Mouse (Mus musculus) MN1 (cell line): Measurements from ENCODE around the gene Tmem50b.
A peak's percentile ranks its signal among the peaks of the same experiment; 100 is the strongest.

ENCODE experiments used
- DNase-seq: peaks from one replicate; pipeline ENCODE4 v3.0.0-alpha.2; 2016; ENCODE audit warnings: low spot score

Tmem50b gene

DNA sequence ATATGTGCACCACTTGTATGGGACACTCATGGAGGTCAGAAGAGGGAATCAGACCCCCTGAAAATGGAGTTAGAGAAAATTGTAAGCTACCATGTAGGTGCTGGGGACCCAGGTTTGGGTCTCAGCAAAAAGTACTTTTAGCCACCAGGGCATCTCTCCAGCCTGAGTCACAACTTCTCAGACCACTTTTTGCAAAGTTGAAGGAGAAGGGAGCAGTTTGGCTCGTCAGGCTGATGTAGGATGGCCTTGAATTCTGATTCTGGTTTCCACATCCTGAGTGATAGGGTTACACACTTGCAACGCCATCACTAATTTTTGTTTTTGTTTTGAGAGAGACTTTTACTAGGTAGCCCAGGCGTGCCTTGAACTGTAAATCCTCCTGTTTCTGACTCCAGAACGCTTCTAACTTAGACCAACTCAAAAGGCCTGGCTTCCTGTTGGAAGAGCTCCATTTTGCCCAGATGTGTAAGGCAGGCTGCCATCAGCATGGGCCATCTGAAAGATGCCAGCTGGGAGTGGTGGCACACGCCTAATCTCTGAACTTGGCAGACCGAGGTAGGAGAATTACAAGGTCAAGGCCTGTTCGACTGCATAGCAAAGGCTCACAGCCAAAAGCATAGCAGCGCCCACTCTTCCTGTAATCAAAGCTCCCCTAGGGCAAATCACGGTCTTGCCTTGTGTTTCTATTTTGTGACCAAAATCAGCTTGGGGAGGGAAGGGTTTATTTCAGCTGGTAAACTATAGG, 12.1 kb upstream of the Tmem50b start:
- DNase-seq: peak; percentile 32

DNA sequence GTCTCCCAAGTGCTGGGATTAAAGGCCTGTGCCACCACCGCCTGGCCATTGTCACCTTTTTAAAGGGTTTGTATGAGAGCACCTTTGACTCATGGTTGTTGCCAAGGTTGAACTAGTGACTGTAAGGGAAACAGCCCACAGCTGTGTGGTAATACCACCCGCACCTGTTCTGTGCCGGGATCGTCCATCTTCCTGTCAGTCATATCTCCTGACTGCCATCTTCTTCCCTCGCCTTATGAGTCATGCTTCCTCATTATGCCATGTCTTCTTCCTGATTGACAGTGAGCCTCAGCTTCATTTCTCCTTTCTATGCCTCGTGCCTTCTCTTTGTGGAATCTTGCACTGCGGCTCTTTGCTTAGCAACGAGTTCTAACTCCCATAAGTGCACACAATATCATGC, 9.4 kb upstream of the Tmem50b start:
- DNase-seq: no peak

DNA sequence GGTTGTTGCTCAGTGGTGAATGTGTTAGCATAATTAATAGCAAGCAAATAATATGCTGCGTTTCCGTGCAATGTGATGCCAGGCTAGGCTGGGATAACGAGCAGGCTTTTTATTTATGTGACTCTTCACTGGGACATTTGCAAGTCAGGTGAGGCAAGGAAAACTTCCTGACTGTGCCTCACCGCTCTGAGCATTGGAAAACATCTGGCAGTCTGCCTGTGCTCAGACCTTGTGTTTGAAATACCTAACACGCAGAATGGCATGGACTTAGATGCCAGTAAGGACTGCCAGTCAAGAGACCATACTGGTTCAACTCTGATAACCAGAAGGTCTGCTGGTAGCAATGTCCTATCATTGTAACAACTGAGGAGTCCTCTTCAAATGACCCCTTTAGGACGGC, 7.6 kb upstream of the Tmem50b start:
- DNase-seq: no peak

DNA sequence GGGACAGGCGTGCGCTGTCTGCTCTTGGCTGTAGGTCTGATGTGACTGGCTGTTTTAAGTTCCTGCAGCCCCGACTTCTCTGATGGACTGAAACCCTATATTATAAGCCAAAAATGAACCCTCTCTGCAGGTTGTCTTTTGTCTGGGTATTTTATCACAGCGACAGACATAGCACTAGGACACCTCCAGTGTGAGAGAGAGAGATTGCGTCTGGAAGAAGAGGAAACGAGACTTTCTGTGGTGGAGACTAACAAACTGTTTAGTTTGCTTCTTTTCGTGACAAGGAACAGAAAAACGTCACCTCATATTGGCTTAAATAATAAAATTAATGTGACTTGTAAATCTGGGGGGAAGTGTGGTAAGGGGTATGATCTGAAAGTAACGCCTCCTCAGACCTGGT, 4.1 kb upstream of the Tmem50b start:
- no peak for DNase-seq

DNA sequence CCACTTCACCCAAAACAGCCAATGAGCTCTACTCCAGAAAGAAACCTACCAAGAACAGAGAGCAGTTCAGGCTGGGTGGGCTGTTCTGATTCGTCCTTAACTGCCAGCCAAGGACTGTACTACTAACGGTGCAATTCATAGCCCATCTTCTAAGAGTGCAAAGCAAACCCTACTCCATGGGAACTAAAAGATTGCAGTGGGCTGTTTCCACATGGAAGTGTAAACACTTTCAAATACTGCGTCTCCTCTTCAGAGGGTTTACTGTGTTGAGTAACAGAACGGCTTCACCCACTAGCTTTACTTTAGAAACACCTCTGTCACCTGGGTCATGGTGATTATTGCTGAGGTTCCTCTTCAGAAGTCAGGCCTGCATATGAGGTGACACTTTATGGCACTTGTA, 3.5 kb upstream of the Tmem50b start:
- DNase-seq: no peak

DNA sequence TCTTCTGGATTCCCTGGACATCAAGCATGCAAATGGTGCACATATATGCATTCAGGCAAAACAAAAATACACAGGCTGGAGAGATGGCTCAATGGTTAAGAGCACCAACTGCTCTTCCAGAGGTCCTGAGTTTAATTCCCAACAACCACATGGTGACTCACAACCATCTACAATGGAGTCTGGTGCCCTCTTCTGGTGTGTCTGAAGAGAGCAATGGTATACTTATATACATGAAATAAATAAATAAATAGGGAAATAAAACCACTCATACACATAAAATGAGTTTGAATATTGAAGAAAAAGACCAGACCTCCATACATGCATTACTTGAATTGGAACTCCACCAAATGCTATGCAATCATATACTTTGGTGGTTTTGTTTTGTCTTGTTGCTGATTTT, 1.6 kb upstream of the Tmem50b start:
- no peak for DNase-seq

DNA sequence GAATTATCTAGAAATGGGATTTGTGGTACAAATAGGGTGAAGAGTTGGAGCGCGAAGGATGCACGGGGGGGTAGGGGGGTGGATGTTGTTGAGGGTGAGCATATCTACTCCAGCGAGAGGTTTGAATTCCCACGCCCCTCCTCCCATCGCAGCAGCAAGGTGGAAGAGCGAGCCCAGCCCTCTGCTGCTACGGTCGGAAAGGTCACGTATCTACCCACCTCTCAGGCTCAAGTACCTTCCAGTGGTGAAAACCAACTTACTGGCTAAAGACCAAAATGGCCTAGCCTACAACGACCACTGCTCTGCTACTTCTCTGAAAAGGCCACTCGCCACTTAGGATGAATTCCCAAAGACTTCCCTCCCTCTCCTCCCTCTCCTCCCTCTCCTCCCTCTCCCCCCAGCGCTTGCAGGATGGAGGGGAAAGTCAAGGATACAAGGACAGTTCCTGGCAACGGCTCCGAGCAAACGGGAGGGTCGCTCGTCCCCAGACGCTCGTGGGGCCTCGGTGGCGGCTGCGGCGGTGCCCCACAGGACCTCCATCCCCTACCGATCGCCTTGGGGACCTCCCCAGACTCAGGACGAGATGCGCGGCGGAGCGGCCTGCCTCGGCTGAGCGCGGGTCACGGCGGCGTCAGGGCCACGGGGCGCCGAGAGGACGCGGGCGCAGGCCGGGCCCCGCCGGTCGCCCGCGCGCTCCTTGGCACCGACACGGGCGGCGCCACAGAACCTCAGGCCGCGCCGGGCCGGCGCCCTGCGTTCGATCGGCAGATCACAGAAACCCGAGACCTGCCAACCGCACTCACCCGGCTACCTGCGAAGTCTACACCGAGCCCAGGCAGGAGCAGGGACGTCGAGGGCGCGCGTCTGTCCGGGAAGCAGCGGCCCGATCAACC, 575 bp downstream of the Tmem50b start:
- peak; percentile 28 for DNase-seq

DNA sequence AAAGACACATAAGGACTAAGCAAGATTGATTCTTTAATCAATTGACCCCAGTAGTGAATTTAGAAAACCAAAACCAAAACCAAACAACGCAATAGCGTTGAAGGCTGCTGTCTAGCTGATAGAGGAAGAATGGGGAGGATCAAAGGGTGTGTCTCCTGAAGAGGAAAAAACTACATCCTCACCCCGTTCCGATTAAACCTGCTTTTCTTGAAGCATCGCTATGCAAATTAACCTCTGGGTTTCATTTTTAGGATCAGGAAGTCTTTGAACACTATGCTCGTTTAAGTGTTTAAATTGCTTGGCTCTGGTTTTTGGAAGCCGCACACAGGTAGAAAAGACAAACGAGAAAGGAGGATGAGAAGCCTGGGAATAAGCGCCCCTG, 1.2 kb downstream of the Tmem50b start:
- DNase-seq: no peak

DNA sequence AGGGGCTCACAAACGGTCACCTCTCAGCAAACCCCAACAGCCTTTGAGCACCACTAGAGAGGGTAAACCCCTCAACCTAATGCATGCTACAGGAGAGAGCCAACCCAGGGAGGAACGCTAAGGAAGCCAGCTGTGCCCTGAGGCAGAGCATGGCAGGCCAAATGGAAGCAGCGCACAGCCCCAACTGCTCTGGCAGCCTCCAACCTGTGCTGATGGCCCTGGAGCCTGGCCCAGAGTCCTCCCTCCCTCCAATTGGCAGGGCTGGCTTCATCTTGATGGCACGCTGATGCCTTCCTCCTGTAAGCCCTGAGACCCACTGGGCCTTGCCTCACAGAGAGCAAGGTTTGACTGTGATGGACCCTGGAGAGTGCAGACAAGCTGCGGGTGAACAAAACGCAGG, 2.5 kb downstream of the Tmem50b start:
- no peak for DNase-seq

DNA sequence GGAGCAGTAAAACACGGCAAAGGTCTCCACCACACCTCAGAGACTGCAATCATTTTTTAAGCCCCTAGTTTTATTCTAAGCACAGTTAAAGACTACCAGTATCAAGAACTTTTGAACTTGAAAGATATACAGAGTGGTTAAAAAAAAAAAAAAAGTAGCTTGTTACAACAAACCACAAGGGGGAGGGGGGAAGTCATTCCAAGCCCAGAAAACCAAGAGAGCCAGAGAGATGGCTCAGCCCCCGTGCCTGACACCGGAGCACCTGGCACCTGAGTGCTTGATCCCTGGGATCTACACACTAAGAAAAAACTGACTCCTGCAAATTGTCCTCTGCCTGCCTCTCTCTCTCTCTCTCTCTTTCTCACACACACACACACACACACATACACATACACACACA, 4.3 kb downstream of the Tmem50b start:
- DNase-seq: no peak

DNA sequence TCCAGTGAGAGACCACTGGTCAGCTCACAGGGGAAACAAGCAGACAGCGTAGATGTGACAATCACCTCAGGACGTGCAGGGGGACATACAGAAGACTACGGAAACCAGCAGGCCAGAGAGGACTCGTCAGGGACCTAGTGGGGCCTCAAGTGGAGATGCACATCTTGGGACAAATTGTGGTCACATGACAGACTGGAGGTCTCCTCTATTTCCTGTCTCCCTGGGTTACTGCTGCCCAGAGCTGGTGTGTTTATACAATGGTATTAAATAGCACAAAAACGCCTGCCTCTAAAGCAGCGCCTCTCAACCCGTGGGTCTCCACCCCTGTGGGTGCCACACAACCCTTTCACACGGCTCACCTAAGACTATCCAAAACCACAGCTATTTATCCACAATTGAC, 5.4 kb downstream of the Tmem50b start:
- DNase-seq: no peak

DNA sequence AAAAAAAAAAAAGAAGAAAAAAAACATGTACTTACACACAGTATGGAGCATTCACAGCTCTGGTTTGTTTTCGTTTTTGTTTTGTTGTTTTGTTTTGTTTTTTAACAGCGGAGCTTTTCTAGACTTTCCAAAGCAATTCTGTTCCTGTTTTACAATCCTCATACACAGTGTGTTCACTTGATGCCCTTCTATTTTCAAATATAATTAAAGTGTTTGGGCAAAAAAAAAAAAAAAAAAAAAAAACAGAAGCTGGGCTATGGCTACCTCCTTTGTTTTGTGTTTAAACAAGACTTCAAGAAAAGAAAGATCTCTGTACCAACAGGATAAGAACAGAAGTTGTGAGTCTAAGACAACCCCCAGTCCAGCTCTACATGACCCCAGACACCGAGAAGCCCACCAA, 8.9 kb downstream of the Tmem50b start:
- DNase-seq: no peak

DNA sequence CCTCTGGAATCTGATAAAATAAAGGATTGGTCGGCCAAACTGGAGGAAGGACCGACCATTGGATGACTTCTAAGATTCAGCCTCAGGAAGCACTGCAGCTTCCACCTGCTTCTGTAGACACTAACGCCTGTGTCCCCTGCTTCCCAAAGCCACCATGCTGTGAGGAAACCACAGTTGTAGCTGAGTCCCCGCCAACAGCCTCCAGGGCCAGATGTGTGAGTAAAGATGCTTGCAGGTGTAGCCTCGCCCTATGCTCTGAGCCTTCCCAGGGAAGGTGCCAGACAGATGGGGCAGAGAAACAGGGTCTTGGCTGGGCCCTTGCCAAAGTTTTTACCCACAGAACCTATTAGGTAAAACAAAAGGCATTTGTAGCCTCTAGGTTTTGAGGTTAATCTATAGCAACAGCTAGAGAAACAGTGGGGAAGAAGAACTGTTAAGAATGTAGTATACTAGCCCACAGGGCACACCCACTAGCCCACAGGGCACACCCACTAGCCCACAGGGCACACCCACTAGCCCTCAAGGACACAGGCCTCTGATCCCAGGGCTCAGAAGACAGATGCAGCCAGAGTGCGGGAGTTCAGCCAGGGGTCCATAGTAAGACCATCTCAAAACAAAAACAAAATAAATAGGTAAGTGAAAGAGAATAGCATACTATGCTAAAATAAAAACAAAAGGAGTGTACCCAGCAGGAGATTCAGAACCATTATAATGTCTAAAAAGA, 9.7 kb downstream of the Tmem50b start:
- DNase-seq: no peak

DNA sequence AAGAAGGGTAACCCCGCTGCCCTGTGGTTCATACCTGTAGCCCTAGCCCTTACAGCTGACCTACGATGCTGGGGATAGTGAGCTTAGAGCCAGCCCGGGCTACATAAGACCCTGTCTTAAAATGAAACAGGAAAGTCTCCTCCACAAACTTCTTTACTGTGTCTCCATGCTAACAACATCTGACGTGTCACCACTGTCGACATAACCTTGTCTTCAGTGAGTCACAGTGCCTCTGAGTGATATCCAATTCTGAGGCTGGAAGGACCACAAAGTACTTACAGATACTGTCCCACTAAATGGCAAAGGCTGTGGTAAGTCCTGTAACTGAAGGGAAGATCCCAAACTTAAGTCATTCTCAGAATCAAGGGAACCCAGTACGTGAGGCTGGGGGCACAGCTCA, 11.4 kb downstream of the Tmem50b start:
- no peak for DNase-seq

DNA sequence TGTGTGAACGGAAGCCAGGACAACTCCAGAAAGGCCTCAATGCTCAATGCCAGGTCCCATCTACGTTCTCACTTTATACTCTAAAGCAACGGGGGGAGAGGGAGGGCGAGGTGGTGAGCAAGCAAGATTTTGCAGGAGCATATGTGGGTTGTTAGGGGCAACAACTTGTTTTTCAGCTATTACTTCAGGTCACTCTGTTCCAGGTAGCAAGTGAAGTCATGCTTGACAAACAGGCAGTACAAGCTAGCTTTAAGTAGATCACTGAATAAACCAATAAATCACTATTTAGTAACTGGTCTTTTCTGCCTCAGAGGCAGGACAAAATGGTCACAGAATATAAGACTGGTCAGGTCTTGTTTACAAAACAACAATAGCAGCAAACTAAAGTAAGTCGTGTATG, 12.0 kb downstream of the Tmem50b start:
- DNase-seq: no peak

DNA sequence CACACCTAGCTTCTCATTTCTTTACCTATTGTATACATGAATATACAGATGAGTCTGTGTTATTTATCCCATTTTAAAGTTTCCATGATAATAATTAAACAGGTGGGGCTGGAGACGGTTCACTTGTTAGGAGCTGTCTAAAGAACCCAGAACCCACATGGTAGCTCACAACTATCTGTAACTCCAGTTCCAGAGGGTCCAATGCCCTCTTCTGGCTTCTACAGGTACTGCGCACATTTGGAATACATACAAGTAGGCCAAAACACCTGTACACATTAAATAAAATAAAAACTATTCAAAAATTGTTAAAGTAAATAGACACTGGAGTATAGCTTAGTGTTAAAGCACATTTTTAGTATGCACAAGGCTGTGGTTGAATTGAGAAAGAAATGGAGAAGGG, 15.3 kb downstream of the Tmem50b start:
- DNase-seq: no peak

DNA sequence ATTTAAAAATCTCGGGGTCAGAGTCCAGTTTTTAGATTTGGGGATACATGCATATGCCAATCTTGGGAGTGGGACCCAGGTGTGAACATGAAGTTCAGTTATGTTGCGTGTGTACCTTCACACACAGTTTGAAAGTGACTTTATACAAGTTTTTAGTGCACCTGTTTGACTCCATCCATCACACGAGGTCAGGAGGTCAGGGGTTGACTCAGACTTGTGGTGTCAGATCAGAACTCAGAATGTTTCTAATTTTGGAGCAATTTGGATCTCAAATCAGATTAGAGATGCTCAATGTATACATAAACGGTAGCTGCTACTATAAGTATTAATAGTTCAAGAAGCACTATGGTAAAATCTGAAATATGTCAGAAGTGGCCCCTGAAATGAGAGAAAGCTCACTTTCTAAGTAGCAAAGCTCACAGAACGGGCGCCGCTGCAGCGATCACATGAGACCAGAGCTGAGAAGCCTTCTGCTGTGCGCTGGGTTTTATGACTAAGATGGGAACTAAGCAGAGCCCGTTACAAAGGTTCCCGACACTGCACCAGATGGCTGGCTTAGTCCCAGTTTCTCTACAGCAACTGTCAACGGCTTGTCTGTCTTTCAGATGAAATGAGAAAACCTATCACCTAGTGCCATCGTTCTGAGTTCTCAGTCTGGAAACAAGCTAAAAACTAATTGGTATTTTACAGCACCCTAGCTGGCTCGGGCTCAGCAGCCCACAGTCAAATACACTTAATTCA, 18.4 kb downstream of the Tmem50b start:
- DNase-seq: no peak

DNA sequence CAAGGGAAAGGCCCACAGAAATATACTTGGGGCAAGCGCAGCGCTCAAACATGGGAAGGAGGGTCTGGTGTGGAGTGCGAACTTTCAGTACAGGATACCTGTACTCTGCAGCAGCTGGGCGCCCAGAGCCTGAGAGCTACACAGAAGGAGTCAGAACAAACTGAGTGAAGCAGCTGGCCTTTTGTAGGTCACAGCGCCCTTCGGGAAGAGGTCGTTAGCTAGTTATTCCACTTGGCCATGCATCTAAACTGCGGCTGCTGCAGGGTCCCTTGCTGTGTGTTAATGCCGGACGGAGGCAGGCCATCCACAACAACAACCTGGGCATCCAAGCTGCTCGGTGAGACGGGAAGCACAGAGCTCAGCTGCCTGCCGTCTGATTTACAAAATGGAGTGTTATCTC, 22.4 kb downstream of the Tmem50b start:
- no peak for DNase-seq

DNA sequence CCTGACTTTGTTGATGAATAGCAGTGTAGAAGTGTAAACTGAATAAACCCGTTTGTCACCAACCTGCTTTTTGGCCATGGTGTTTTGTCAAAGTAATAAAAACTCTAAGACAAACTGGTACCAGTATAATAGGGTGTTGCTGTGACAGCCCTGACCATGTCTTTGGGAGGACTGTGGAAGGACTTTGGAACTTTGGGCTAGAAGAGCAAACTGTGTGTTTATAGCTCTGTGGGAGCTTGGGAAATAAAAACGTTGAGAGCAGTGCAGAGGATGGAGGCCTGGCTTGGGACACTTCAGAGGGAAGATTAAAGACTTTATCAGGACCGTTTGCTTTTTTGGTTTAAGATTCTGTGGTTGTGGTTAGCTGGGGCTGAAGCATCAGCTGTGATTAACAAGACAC, 26.5 kb downstream of the Tmem50b start:
- DNase-seq: no peak

DNA sequence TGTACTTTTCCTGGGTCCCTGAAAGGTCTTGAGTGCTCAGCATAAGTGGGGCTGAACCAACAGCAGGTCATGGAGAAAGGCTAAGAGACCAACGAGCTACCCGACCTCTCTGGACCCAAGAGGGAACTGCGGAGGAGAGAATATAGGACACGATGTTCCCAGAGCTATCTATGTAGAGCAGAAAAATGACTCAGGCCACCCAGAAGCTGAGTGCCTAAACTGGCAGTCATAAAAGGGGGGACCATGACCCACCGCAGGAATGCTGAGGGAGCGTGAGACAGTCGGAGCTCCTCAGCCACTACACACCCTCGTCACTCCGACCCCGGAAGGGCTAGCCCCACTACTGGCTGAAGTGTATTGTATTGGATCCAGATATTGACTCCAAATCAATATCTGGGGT, 28.6 kb downstream of the Tmem50b start:
- no peak for DNase-seq

DNA sequence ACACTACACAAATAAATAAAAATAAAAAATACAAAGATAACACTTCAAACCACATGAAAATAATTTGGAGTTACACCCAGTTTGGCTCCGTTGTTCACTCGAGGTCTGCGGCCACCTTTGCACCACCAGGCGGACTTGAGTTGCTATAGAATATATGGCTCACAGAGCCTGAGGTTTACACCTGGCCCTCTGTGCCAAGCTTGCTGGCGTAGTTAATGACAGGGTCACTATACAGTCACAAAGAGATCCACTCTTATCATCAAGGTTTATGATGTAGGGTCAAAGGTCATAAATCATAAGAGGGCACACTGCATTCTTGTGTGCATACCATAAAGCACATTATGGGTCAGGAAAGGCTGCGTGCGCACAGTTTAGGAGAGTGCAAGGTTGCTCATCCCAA, 31.6 kb downstream of the Tmem50b start:
- DNase-seq: no peak

DNA sequence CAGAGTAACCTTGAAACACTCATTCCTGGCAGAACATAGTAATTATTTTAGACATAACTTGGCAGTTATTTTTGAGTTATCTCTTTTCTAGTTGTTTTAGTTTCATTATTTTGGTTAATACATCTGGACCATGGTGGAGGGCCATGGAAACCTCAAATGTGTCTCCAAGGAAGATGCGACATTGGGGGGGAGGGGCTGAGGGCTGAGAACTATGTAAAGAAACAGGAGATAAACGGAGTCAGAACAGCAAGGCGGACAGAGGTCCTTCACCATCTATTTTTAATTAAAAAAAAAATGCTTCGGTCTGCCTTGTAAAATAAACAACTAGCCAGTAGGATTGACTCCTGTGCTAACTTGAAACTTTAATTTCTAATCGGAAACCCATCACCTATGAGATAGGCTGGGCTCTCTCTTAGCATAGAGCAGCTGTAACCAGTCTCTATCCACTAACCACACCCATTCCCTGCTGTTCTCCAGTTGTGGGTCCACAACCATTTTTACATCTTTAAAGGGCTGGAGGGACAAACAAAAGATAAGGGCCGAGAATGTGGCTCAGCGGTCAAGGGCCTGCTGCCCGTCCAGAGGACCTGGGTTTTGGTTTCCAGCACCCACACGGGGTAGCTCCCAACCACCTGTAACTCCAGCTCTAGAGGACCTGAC, 32.2 kb downstream of the Tmem50b start:
- DNase-seq: no peak
